Mouse (Mus musculus) embryonic facial prominence, embryonic 11.5 days (tissue): ENCODE results near the gene Comp. TPM values are rescaled to one million over a fixed set of nuclear protein-coding genes. Genes with fewer than 3 reads are reported as not detected.

ENCODE experiments used
- ATAC-seq: fragments of 200-750 bp; cut with Nextera tagmentation; replicated peaks from 2 replicates; pipeline ENCODE4 v1.8.0; 2017; ENCODE audit warnings: low read depth; ENCODE audit not compliant: insufficient number of reproducible peaks, low FRiP score, low TSS enrichment
- DNase-seq: peaks from one replicate; pipeline ENCODE4 v3.0.0-alpha.2; 2015; ENCODE audit warnings: low spot score
- H3K27ac ChIP-seq: fragments of 300-500 bp; sonication (generic); replicated peaks from 2 replicates; pipeline ENCODE4 v1.5.1; 2014; ENCODE audit warnings: mild to moderate bottlenecking, low read depth, low read length, control low read depth
- H3K27me3 ChIP-seq: fragments of 300-500 bp; sonication (generic); 2 replicates; pipeline ENCODE4 v1.6.1; 2014; ENCODE audit warnings: mild to moderate bottlenecking, low read length, moderate library complexity, mixed read lengths; ENCODE audit not compliant: control insufficient read depth, insufficient read depth
- H3K36me3 ChIP-seq: fragments of 300-500 bp; sonication (generic); replicated peaks from 2 replicates; pipeline ENCODE4 v1.6.1; 2014; ENCODE audit warnings: low read depth, mild to moderate bottlenecking, low read length, moderate library complexity, mixed read lengths; ENCODE audit not compliant: control insufficient read depth, insufficient read depth
- H3K4me1 ChIP-seq: fragments of 300-500 bp; sonication (generic); 2 replicates; pipeline ENCODE4 v1.6.1; 2014; ENCODE audit warnings: low read length, mixed read lengths; ENCODE audit not compliant: control insufficient read depth, insufficient read depth
- H3K4me2 ChIP-seq: fragments of 300-500 bp; sonication (generic); 2 replicates; pipeline ENCODE4 v1.6.1; 2014; ENCODE audit warnings: low read depth, mild to moderate bottlenecking, control low read depth, low read length, moderate library complexity
- H3K4me3 ChIP-seq: fragments of 300-500 bp; sonication (generic); 2 replicates; pipeline ENCODE4 v1.5.1; 2014; ENCODE audit warnings: low read depth, low read length, control low read depth
- H3K9ac ChIP-seq: fragments of 300-500 bp; sonication (generic); replicated peaks from 2 replicates; pipeline ENCODE4 v1.6.1; 2014; ENCODE audit warnings: mild to moderate bottlenecking, control low read depth, low read length
- H3K9me3 ChIP-seq: fragments of 300-500 bp; sonication (generic); replicated peaks from 2 replicates; pipeline ENCODE4 v1.6.1; 2016; ENCODE audit warnings: mild to moderate bottlenecking, low read length, inconsistent platforms, mixed read lengths; ENCODE audit not compliant: control insufficient read depth
- WGBS: fragments of 180-500 bp; shearing (Covaris S2); extraction: QIAGEN DNeasy Blood & Tissue Kit; methylation state at CpG from one replicate; pipeline ENCODE4 v1.1.7; 2014; 5-methylcytosine and 5-hydroxymethylcytosine counted together
- polyA plus RNA-seq: library from polyadenylated mRNA; unstranded; fragments of >200 nt; fragmentation: Nextera tagmentation; extraction: Ambion mirVana; gene quantifications from 2 replicates; pipeline ENCODE4 v1.2.1, GENCODE M21; 2014

Comp gene
- 0.17 TPM in 1 of 2 replicates, not detected in the other for polyA plus RNA-seq

DNA sequence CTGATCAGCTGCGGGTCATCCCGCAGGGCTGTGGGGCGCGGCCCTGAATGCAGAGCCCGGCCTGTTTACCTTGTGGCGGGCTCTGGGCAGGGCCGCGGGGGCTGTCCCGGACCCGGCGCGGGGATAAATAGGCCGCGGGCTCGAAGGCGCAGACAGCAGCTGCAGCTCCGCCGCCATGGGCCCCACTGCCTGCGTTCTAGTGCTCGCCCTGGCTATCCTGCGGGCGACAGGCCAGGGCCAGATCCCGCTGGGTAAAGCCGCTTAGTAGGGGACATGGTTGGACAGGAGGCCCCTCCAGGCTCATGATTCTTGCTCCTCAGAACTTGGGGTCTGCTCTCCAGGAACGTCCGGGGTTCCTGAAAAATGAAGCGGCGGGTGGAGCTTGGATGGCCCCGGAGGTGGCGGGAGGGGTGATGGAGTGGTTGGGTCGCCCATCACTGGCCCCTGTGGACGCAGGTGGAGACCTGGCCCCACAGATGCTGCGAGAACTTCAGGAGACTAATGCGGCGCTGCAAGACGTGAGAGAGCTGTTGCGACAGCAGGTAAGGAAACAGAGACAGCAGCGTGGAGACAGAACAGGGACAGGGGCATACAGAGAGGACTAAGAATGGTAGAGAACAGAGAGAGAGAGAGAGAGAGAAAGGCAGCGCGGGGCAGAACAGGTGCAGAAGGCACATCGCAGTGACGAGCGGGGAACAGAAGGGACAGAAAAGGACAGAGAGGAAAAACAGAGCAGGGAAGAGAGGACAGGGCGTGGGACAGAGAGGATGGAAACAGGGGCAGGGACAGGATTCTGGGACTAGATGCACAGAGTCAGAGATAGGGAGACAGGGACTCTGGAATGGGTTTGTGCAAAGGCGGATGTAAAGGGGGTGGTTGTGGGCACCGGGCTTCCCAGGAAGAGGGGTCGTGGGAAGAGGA is at the start of gene Comp:
Gene Comp, plus strand, starts transcription at position 162 of the 921 bp plus-strand sequence.
- no peak for DNase-seq
- Histone ChIP-seq H3K36me3 (no peaks in the 10 kb centered on the region), H3K4me2 (peak within 1 kb of the TSS; percentile 47), H3K9me3 (no peaks in the 10 kb centered on the region), H3K27ac (no peak within 1 kb of the TSS), H3K4me1 (peaks cover 6% of the 10 kb centered on the region), H3K27me3 (peaks cover 60% of the 10 kb centered on the region), H3K9ac (no peak within 1 kb of the TSS; the same call in 1 of the 2 replicates), H3K4me3 (peak within 1 kb of the TSS; percentile 30)
- WGBS: 3% methylated on average over 47 of the region's 47 CpGs
- no peak; the same call in 1 of the 2 replicates for ATAC-seq

- H3K4me1 ChIP-seq: no peaks in the 10 kb centered on the region
Observed at GRCm38 (mm10) chr8:70323716-70324115, 49.6 kb upstream of the Comp start.

GRCm38 (mm10) chr8:70327512-70327911 is 45.8 kb upstream of the Comp start:
- Histone ChIP-seq H3K27ac (no peak overlapping the region), H3K4me1 (peaks cover 12% of the 10 kb centered on the region), H3K9me3 (no peaks in the 10 kb centered on the region), H3K9ac (no peak overlapping the region), H3K4me2 (no peak overlapping the region), H3K27me3 (no peaks in the 10 kb centered on the region), H3K36me3 (peaks cover 1% of the 10 kb centered on the region), H3K4me3 (no peak overlapping the region)
- DNase-seq (no peak), ATAC-seq (no peak)
- 95% methylated on average over 6 of the region's 6 CpGs for WGBS

More at GRCm38 (mm10) chr8:70323716-70324115, 49.6 kb upstream of the Comp start:
- Histone ChIP-seq H3K4me2 (no peak overlapping the region), H3K27me3 (no peaks in the 10 kb centered on the region), H3K36me3 (no peaks in the 10 kb centered on the region), H3K4me3 (no peak overlapping the region), H3K27ac (no peak overlapping the region), H3K9me3 (no peaks in the 10 kb centered on the region), H3K9ac (no peak overlapping the region)
- 87% methylated on average over 3 of the region's 3 CpGs for WGBS
- ATAC-seq (no peak), DNase-seq (no peak)

- peak within 1 kb of the TSS; percentile 8; the same call in 1 of the 2 replicates for H3K4me3 ChIP-seq
- DNase-seq: peak; percentile 40
- H3K27ac ChIP-seq: no peak within 1 kb of the TSS
- WGBS: 25% methylated on average over 14 of the region's 14 CpGs
- peak within 1 kb of the TSS; percentile 34 for H3K4me2 ChIP-seq
- no peaks in the 10 kb centered on the region for H3K9me3 ChIP-seq
- peaks cover 12% of the 10 kb centered on the region for H3K4me1 ChIP-seq
- H3K9ac ChIP-seq: peak within 1 kb of the TSS; percentile 50
- ATAC-seq: no peak
- H3K27me3 ChIP-seq: no peaks in the 10 kb centered on the region
- peaks cover 11% of the 10 kb centered on the region for H3K36me3 ChIP-seq
Observed at GRCm38 (mm10) chr8:70329124-70329834, 44.1 kb upstream of the Comp start, which contains the start of gene Gdf1. Gene Gdf1, plus strand, starts transcription at chr8:70329817.

DNA sequence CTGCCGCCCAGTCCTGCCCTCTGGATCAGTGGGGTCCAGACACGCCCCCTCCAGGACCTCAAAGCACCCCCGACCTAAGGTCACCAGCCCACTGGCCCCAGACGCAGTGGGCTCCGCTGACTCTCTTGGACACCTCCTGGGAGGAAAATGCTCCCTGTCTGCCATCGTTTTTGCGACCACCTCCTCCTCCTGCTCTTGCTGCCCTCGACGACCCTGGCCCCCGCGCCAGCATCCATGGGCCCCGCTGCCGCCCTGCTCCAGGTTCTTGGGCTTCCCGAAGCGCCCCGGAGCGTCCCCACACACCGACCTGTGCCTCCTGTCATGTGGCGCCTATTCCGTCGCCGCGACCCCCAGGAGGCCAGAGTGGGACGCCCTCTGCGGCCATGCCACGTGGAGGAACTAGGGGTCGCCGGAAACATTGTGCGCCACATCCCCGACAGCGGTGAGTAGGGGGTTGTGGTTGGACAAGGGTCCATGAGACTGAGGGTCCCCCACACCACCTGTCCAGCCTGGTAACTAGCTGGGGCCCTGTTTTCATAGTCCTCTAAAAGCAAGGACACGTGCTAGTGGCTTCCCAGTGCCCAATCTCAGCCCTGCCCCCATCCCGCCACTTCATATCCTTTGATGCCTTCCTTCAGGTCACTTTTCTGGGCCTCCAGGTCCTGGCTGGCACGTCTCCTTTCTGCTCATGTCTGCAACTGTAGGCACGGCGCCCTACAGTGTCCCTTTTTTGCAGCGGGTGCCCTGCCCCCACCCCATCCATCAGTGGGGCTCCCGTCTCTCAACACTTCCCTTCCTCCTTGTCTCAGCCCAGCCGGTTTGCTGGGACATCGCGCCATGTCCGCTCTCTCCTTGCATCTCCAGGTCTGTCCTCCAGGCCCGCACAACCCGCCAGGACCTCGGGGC is 43.3 kb upstream of the Comp start:
- Histone ChIP-seq H3K9ac (peak overlapping the region; percentile 50), H3K27ac (no peak overlapping the region), H3K4me1 (peaks cover 12% of the 10 kb centered on the region), H3K27me3 (no peaks in the 10 kb centered on the region), H3K9me3 (no peaks in the 10 kb centered on the region), H3K4me2 (peak overlapping the region; percentile 34), H3K4me3 (peak overlapping the region; percentile 8; the same call in 1 of the 2 replicates), H3K36me3 (peaks cover 18% of the 10 kb centered on the region)
- 5% methylated on average over 45 of the region's 45 CpGs for WGBS
- ATAC-seq: peak; percentile 19
- peak; percentile 38 for DNase-seq

DNA sequence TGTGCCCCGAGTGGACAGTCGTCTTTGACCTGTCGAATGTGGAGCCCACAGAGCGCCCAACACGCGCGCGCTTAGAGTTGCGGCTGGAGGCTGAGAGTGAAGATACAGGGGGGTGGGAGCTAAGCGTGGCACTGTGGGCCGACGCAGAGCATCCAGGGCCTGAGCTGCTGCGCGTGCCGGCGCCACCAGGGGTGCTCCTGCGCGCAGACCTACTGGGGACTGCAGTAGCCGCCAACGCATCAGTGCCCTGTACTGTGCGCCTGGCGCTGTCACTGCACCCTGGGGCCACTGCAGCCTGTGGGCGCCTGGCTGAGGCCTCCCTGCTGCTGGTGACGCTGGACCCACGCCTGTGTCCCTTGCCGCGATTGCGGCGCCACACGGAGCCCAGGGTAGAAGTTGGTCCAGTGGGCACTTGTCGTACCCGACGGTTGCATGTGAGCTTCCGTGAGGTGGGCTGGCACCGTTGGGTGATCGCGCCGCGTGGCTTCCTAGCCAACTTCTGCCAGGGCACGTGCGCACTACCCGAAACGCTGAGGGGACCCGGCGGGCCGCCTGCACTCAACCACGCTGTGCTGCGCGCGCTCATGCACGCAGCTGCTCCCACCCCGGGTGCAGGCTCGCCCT is 42.5 kb upstream of the Comp start:
- Histone ChIP-seq H3K4me3 (peak overlapping the region; percentile 8; the same call in 1 of the 2 replicates), H3K4me2 (peak overlapping the region; percentile 34), H3K36me3 (peaks cover 23% of the 10 kb centered on the region), H3K27me3 (no peaks in the 10 kb centered on the region), H3K9me3 (no peaks in the 10 kb centered on the region), H3K9ac (peak overlapping the region; percentile 50), H3K27ac (no peak overlapping the region; the same call in 1 of the 2 replicates), H3K4me1 (peaks cover 12% of the 10 kb centered on the region)
- 30% methylated on average over 53 of the region's 53 CpGs for WGBS
- peak; percentile 81 for DNase-seq
- peak; percentile 63 for ATAC-seq

DNA sequence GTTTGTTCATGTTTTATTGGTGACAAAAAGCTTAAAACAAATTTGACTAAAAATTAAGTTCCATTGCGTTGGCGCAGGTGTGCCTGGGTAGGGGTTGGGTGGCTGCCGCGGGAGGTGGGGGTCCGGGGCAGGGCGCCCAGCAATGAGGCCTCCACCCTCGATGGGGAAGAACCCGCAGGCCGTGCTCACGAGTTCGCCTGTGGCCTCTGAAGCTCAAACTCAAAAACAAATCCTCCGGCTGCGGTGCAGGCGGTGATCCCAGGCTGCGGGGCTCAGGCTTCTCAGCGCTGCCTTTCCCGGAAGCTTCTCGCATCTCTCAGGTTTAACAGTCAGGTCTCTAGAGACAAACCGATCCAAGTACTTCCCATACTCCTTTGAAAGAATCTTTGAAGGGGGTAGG is 41.8 kb upstream of the Comp start:
- Histone ChIP-seq H3K27ac (no peak overlapping the region), H3K36me3 (peaks cover 23% of the 10 kb centered on the region), H3K9ac (no peak overlapping the region), H3K9me3 (no peaks in the 10 kb centered on the region), H3K4me3 (no peak overlapping the region), H3K4me2 (no peak overlapping the region), H3K27me3 (no peaks in the 10 kb centered on the region), H3K4me1 (peaks cover 12% of the 10 kb centered on the region)
- DNase-seq (peak; percentile 48), ATAC-seq (no peak)
- 64% methylated on average over 19 of the region's 19 CpGs for WGBS
